Mouse (Mus musculus) lung, embryonic 16.5 days (tissue): Measurements from ENCODE around the gene Lpp. TPM values are rescaled to one million over a fixed set of nuclear protein-coding genes. Genes with fewer than 3 reads are reported as not detected.

Experiments used
- ATAC-seq: fragments of 200-750 bp; cut with Nextera tagmentation; 2 replicates; pipeline ENCODE4 v1.8.0; 2017; ENCODE audit warnings: low read depth, mild to moderate bottlenecking, moderate library complexity
- H3K27ac ChIP-seq: fragments of 300-500 bp; sonication (generic); 2 replicates; pipeline ENCODE4 v1.5.1; 2014; ENCODE audit warnings: mild to moderate bottlenecking, control low read depth, low read length
- H3K27me3 ChIP-seq: fragments of 300-500 bp; sonication (generic); 2 replicates; pipeline ENCODE4 v1.6.1; 2014; ENCODE audit warnings: low read depth, low read length, mixed read lengths; ENCODE audit not compliant: control insufficient read depth, insufficient read depth
- H3K36me3 ChIP-seq: fragments of 300-500 bp; sonication (generic); 2 replicates; pipeline ENCODE4 v1.6.1; 2014; ENCODE audit warnings: low read length; ENCODE audit not compliant: control insufficient read depth, insufficient read depth
- H3K4me1 ChIP-seq: fragments of 300-500 bp; sonication (generic); replicated peaks from 2 replicates; pipeline ENCODE4 v1.6.1; 2014; ENCODE audit warnings: low read length, mixed read lengths; ENCODE audit not compliant: control insufficient read depth, insufficient read depth
- H3K4me2 ChIP-seq: fragments of 300-500 bp; sonication (generic); 2 replicates; pipeline ENCODE4 v1.6.1; 2014; ENCODE audit warnings: low read depth, low read length, control low read depth
- H3K4me3 ChIP-seq: fragments of 300-500 bp; sonication (generic); 2 replicates; pipeline ENCODE4 v1.5.1; 2014; ENCODE audit warnings: mild to moderate bottlenecking, low read length, control low read depth
- H3K9ac ChIP-seq: fragments of 300-500 bp; sonication (generic); 2 replicates; pipeline ENCODE4 v1.6.1; 2014; ENCODE audit warnings: low read length, control low read depth
- H3K9me3 ChIP-seq: fragments of 300-500 bp; sonication (generic); 2 replicates; pipeline ENCODE4 v1.6.1; 2016; ENCODE audit warnings: low read length; ENCODE audit not compliant: control insufficient read depth
- WGBS: fragments of 180-500 bp; shearing (Covaris S2); extraction: QIAGEN DNeasy Blood & Tissue Kit; methylation state at CpG from one replicate; pipeline ENCODE4 v1.1.7; 2014; 5-methylcytosine and 5-hydroxymethylcytosine counted together
- polyA plus RNA-seq: library from polyadenylated mRNA; unstranded; fragments of >200 nt; fragmentation: Nextera tagmentation; extraction: Ambion mirVana; gene quantifications from 2 replicates; pipeline ENCODE4 v1.2.1, GENCODE M21; 2015

Lpp gene
- polyA plus RNA-seq, 1 experiment from 2014 or later, result 76.8 TPM

DNA sequence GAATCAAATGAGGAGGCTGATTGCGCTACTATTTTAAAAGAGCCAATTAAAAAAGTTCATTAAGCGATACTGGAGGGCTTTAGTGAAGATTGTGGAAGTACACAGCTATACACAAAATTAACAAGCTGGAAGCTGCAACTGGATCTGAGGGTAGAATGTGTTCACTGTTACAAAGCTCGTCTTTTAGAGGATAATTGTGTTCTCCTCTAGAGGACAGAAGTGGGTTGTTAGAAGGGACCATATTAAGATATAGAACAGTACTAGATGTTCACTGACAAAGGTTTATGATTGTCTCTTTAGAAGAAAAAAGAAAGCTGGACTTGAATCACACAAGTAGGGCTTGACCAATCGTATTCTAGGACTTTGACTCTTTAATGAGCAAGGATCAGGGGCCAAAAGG lies 27.4 kb upstream of the Lpp start:
- no peak for ATAC-seq
- 86% methylated on average over 4 of the region's 4 CpGs for WGBS
- H3K9ac ChIP-seq, result no peak overlapping the region

DNA sequence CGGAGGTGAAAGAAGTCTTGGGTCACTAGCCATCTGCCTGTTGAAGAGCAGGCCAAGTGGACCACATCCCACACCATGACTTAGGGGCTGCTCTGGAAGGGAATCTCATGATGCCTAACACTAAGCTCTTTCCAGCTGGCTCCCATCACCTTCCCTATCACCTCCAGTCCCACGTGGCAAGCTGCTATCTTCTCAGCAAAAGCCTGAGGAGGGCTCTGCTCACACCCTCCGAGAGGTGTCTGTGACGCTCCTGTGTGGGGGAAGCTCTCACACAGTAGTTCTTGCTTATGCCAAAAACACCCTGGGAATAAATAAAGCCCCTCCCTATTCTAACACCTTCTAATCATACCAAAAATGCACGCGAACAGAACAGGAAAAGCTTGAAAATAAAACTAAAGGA lies 26.2 kb upstream of the Lpp start:
- H3K4me2 ChIP-seq, result no peak overlapping the region
- peaks cover 4% of the 10 kb centered on the region; the same call in 1 of the 2 replicates for H3K4me1 ChIP-seq
- WGBS, result 39% methylated on average over 6 of the region's 6 CpGs
- no peak overlapping the region for H3K9ac ChIP-seq
- no peak overlapping the region for H3K4me3 ChIP-seq
- no peaks in the 10 kb centered on the region for H3K27me3 ChIP-seq
- no peak overlapping the region for H3K27ac ChIP-seq
- no peaks in the 10 kb centered on the region for H3K9me3 ChIP-seq
- ATAC-seq, result no peak
- no peaks in the 10 kb centered on the region for H3K36me3 ChIP-seq

More for the DNA sequence above, 27.4 kb upstream of the Lpp start:
- H3K4me3 ChIP-seq, result no peak overlapping the region
- H3K27me3 ChIP-seq, result no peaks in the 10 kb centered on the region
- H3K9me3 ChIP-seq, result no peaks in the 10 kb centered on the region
- H3K36me3 ChIP-seq, result no peaks in the 10 kb centered on the region
- no peak overlapping the region for H3K27ac ChIP-seq
- H3K4me1 ChIP-seq, result peaks cover 4% of the 10 kb centered on the region; the same call in 1 of the 2 replicates
- H3K4me2 ChIP-seq, result no peak overlapping the region

DNA sequence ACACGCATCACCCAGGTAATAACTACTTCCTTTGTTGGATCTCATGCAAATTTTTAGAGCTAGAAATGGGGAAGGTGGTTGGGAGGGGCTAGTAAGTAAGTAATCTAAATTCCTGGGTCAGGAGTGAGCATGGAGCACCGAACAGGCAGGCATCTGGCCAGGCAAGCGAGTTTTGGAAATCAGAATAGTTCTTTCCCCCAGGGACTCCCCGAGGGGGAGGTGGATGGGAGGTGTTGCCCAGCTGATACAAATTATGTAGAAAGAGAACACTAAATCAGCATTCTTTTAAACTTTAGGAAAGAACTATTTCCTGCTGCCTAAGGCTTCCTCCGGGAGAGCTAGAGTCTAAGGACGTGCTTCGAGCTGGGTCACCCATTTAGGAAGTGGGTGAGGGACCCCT lies 25.8 kb upstream of the Lpp start:
- H3K9me3 ChIP-seq, result no peaks in the 10 kb centered on the region
- H3K27ac ChIP-seq, result no peak overlapping the region
- ATAC-seq, result no peak
- H3K4me2 ChIP-seq, result no peak overlapping the region
- H3K36me3 ChIP-seq, result no peaks in the 10 kb centered on the region
- 29% methylated on average over 7 of the region's 7 CpGs for WGBS
- no peaks in the 10 kb centered on the region for H3K27me3 ChIP-seq
- H3K4me1 ChIP-seq, result peaks cover 4% of the 10 kb centered on the region; the same call in 1 of the 2 replicates
- H3K4me3 ChIP-seq, result no peak overlapping the region
- no peak overlapping the region for H3K9ac ChIP-seq

- no peak overlapping the region for H3K27ac ChIP-seq
- no peak overlapping the region for H3K4me2 ChIP-seq
- ATAC-seq, result no peak
Observed at GRCm38 (mm10) chr16:24376478-24376877, 16.8 kb upstream of the Lpp start.

DNA sequence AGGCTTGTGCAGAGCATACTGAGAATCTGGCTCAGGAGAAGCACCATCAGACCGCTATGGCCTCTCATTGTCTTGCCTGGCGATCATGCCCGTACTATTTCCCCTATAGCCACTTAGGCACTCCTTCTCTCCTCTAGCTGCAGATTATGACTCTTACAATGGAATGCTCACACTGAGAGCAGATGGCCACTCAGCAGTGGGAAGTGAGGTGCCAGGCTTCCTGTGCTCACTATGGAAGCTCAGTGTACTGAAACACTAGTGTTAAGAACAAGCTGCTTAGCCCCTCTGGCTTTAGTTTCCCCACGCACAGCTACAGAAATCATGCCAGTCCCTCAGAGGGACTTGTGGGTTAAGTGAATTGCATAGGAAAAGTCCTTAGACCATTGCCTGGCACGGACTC lies 2.7 kb upstream of the Lpp start:
- Histone ChIP-seq H3K9me3 (no peaks in the 10 kb centered on the region), H3K4me3 (no peak overlapping the region), H3K4me1 (peaks cover 15% of the 10 kb centered on the region), H3K36me3 (no peaks in the 10 kb centered on the region), H3K27me3 (no peaks in the 10 kb centered on the region), H3K4me2 (no peak overlapping the region), H3K9ac (no peak overlapping the region), H3K27ac (no peak overlapping the region)
- 68% methylated on average over 5 of the region's 5 CpGs for WGBS
- no peak for ATAC-seq

More at GRCm38 (mm10) chr16:24376478-24376877, 16.8 kb upstream of the Lpp start:
- no peaks in the 10 kb centered on the region for H3K36me3 ChIP-seq
- H3K4me1 ChIP-seq, result no peaks in the 10 kb centered on the region
- H3K9ac ChIP-seq, result no peak overlapping the region
- no peaks in the 10 kb centered on the region for H3K9me3 ChIP-seq
- H3K27me3 ChIP-seq, result no peaks in the 10 kb centered on the region
- H3K4me3 ChIP-seq, result no peak overlapping the region

DNA sequence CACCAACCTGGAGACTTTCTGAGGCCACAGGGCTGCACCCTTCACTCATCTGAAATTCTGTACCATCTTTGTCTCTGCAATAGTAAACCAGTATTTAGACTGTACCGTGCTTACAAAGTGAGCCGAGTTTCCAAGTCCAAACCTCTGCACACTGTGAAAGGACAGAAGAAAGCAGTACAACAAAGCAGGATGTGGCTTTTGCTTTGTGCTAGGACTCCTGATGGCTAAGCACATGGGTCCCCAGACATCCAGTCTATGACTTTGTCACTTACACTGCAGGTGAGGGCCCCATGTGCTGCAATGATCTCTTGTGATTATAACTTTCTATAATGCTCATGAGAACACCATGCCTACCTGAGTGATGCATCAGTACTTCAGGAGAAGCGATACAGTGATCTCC lies 2.2 kb upstream of the Lpp start:
- Histone ChIP-seq H3K4me2 (no peak overlapping the region), H3K4me3 (no peak overlapping the region), H3K27me3 (no peaks in the 10 kb centered on the region), H3K36me3 (no peaks in the 10 kb centered on the region), H3K27ac (no peak overlapping the region), H3K9ac (no peak overlapping the region), H3K4me1 (peaks cover 15% of the 10 kb centered on the region), H3K9me3 (no peaks in the 10 kb centered on the region)
- WGBS, result 90% methylated on average over 3 of the region's 3 CpGs
- no peak for ATAC-seq

DNA sequence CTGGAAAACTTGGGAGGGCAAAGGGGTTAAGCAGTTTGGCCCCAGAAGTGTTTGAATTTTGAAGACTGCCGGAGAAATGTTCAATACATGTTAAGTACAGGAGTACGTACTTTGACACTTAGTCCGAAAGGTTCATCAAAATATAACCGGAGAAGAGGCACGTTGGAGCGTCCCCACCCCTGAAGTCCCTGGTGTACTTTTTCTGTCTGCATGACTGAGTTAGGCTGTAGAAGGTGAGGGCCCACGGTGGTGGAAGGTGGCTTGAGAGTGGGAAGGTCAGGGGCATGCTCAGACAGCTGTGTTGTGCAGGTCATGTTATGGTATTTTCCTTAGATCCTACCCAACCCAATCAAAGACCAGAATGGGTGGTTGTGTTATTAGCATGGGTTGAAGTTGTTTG lies 1.4 kb upstream of the Lpp start:
- WGBS, result 63% methylated on average over 7 of the region's 7 CpGs
- Histone ChIP-seq H3K9ac (no peak overlapping the region), H3K9me3 (no peaks in the 10 kb centered on the region), H3K4me2 (peak overlapping the region; percentile 78), H3K4me3 (no peak overlapping the region; the same call in 1 of the 2 replicates), H3K4me1 (peaks cover 22% of the 10 kb centered on the region), H3K36me3 (no peaks in the 10 kb centered on the region), H3K27me3 (no peaks in the 10 kb centered on the region), H3K27ac (peak overlapping the region; percentile 100)
- ATAC-seq, result no peak

DNA sequence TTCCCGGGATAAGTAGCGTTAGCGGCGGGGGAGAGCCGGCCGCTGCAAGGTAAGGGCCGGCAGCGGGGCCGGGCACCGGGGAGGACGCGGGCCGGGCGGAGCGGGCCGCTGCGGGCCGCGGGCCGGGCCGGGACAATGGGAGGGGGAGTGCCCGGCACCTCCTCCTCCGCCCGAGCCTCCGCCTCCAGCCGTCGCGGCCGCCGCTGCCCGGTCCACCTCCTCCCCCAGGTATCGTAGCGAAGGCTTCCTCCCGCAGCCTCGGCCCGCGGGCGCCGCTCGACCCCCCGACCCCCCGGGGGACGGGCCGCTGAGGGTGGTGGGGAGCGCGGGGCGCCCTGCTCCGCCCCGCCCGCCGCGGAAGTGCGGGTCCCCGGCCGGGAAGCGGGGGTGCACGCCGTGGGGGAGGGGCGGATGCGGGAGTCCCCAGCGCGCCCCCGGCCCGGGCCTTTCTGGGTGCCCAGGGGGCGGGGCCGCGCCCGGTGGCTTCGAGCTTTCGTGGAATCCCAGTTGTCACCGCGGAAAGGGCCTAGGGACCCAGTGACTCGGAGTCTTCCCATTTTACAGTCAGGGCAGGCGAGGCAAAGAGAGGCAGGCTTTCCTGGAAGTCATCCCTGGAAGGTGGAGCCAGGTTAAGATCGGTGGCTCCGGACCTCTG lies 376 bp downstream of the Lpp start:
- Histone ChIP-seq H3K4me1 (peaks cover 39% of the 10 kb centered on the region), H3K4me3 (peak overlapping the region; percentile 88), H3K36me3 (no peaks in the 10 kb centered on the region), H3K9me3 (no peaks in the 10 kb centered on the region), H3K27me3 (no peaks in the 10 kb centered on the region), H3K9ac (peak overlapping the region; percentile 98), H3K27ac (peak overlapping the region; percentile 100), H3K4me2 (peak overlapping the region; percentile 78)
- peak; percentile 72 for ATAC-seq
- under 1% methylated on average over 41 of the region's 76 CpGs for WGBS

- no peaks in the 10 kb centered on the region for H3K9me3 ChIP-seq
Observed at GRCm38 (mm10) chr16:24394211-24394991, 1.1 kb downstream of the Lpp start.

More at GRCm38 (mm10) chr16:24394211-24394991, 1.1 kb downstream of the Lpp start:
- Histone ChIP-seq H3K9ac (peak overlapping the region; percentile 98), H3K4me1 (peaks cover 45% of the 10 kb centered on the region), H3K36me3 (no peaks in the 10 kb centered on the region), H3K4me2 (peak overlapping the region; percentile 78), H3K27ac (peak overlapping the region; percentile 100), H3K27me3 (no peaks in the 10 kb centered on the region), H3K4me3 (peak overlapping the region; percentile 88)
- WGBS, result 5% methylated on average over 18 of the region's 18 CpGs
- peak; percentile 8; the same call in 1 of the 2 replicates for ATAC-seq
